Mouse (Mus musculus): Measurements from ENCODE around the gene Bhlha9. TPM values are rescaled to one million over a fixed set of nuclear protein-coding genes. Genes with fewer than 3 reads are reported as not detected.

The Bhlha9 gene
- polyA plus RNA-seq, 1 experiment from 2014 or later: 6.5 TPM

DNA sequence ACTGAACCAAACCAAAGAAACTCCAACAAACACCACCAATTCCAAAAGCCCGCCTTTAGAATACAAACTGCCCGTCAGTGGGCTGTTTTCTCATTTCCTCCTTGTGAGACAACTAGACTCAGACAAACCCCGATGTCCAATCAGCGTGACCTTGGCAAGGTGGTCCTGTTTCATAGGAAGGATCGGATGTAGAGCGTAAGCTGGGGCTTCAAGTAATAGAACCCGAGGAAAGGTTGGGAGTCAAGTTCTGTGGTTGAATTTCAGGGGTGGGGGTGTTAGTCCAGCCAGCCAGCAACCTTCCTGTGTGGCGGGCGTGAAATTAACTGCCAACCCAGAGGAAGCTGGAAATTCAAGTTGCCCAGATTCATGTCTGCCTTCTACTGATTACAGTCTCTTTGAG is 27.2 kb upstream of the Bhlha9 start:
- H3K27ac ChIP-seq: no peak overlapping the region
- peaks cover 14% of the 10 kb centered on the region; the same call in 1 of the 2 replicates for H3K27me3 ChIP-seq
- no peaks in the 10 kb centered on the region for H3K9me3 ChIP-seq
- no peak overlapping the region for H3K4me2 ChIP-seq (replicated peaks)
- no peak for ATAC-seq (ENCODE audit: low FRiP score, low read depth)
- peaks cover 31% of the 10 kb centered on the region for H3K4me1 ChIP-seq
- no peak overlapping the region for H3K4me3 ChIP-seq
- WGBS: 46% methylated on average over 9 of the region's 9 CpGs
- no peak overlapping the region for H3K9ac ChIP-seq
- H3K36me3 ChIP-seq: no peaks in the 10 kb centered on the region

DNA sequence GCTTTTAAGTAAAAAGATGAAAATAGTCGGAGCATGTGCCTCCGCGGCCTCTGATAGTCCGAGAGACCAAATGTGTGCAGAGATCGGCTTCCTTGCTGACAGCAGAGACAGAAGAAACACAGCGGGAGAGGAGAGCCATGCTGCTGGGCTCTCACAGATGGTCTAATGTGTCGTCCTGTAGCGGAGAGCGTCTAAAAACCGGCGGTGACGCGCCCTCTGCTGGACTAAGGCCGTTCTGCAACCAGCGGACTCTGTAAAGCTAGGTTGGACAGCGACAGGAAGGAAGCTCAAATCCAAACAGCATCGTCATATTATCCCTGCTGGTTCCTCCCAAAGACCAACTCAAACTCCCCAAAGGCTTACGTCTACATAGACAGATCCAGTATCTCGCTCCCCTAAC is 26.3 kb upstream of the Bhlha9 start:
- Histone ChIP-seq H3K9ac (no peak overlapping the region), H3K27ac (peak overlapping the region; percentile 6), H3K4me3 (peak overlapping the region; percentile 37), H3K36me3 (no peaks in the 10 kb centered on the region), H3K9me3 (no peaks in the 10 kb centered on the region), H3K4me2 (replicated peaks) (peak overlapping the region; percentile 67), H3K4me1 (peaks cover 31% of the 10 kb centered on the region), H3K27me3 (peaks cover 14% of the 10 kb centered on the region; the same call in 1 of the 2 replicates)
- ATAC-seq (ENCODE audit: low FRiP score, low read depth): peak; percentile 72
- WGBS: under 1% methylated on average over 19 of the region's 19 CpGs

DNA sequence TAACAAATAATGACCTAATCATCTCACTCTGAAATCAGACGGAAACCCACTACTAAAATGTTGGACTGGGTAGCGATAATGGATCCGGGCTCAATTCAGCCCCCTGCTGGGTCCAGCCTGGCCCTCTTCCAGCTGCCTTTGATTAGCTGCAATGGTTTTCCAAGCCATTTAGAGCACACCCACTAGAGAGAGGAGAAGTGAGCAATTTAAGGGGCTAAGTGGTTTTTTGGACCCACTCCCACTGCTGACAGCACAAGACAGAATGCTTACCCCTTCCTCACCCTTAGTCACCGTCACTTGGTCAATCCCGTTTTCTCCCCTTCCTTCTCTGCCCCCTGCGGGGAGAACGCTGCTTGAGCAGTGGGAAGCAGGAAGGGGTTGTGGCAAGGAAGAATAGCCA is 25.2 kb upstream of the Bhlha9 start:
- no peak overlapping the region for H3K9ac ChIP-seq
- WGBS: 2% methylated on average over 7 of the region's 7 CpGs
- H3K27ac ChIP-seq: no peak overlapping the region
- H3K36me3 ChIP-seq: no peaks in the 10 kb centered on the region
- no peaks in the 10 kb centered on the region for H3K9me3 ChIP-seq
- peak overlapping the region; percentile 21; the same call in 1 of the 2 replicates for H3K4me3 ChIP-seq
- H3K4me2 ChIP-seq (replicated peaks): peak overlapping the region; percentile 57
- H3K27me3 ChIP-seq: peaks cover 14% of the 10 kb centered on the region; the same call in 1 of the 2 replicates
- ATAC-seq (ENCODE audit: low FRiP score, low read depth): peak; percentile 24; the same call in 1 of the 2 replicates
- H3K4me1 ChIP-seq: peaks cover 31% of the 10 kb centered on the region

DNA sequence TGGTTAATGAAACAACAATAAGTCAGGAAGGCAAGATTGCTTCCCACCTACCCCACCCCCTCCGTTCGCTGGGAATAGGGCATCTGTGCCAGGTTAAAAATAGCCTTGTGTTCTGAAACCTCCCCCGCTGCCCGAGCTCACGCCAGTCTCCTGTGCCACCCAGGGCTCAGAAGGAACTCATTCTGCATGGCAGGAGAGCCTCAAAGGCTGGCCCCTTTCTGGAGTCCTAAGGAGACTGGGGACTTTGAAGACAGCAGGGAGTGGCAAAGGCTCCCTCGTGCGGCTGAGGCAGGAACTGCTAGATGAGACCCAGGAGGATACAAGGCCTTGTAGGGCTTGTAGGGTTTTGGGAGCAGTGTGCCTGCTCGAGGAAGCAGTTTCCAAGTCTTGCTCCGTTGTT is 24.8 kb upstream of the Bhlha9 start:
- no peak overlapping the region for H3K9ac ChIP-seq
- peaks cover 31% of the 10 kb centered on the region for H3K4me1 ChIP-seq
- H3K4me3 ChIP-seq: peak overlapping the region; percentile 21; the same call in 1 of the 2 replicates
- no peaks in the 10 kb centered on the region for H3K9me3 ChIP-seq
- peak; percentile 10; the same call in 1 of the 2 replicates for ATAC-seq (ENCODE audit: low FRiP score, low read depth)
- H3K27me3 ChIP-seq: peaks cover 14% of the 10 kb centered on the region; the same call in 1 of the 2 replicates
- WGBS: 4% methylated on average over 9 of the region's 9 CpGs
- no peak overlapping the region for H3K27ac ChIP-seq
- H3K36me3 ChIP-seq: no peaks in the 10 kb centered on the region
- H3K4me2 ChIP-seq (replicated peaks): peak overlapping the region; percentile 57

DNA sequence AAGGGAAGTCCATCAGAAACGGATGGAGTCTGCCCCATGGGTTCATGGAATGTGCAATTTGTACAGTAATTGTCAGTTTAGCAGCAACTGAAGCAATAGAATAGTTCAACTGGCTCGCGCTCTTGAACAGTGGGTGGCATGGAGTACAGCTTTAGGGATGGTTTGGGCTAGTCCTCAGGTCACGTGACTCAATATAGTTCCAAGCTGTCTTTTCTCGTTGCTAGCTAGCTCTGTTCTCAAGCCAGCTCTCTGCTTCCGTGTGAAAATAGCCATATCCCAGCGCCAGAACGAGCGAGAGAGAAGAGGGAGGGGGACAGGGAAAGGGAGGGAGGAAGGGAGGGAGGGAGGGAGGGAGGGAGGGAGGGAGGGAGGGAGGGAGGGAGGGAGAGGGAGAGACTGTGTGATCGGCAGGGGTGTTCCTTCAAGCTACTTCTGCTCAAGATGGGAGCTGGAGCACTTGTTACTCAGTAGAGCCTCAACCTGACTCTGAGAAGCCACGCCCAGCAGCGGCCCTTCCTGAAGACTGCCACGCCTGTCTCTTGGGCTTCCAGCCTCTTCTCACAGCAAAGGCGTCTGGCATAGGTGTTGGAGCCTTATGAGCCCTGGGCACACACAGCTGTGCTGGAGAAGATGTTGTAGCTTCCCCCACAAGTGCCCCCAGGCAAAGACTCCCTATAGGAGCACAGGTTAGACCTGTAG is 21.3 kb upstream of the Bhlha9 start:
- 46% methylated on average over 14 of the region's 14 CpGs for WGBS

DNA sequence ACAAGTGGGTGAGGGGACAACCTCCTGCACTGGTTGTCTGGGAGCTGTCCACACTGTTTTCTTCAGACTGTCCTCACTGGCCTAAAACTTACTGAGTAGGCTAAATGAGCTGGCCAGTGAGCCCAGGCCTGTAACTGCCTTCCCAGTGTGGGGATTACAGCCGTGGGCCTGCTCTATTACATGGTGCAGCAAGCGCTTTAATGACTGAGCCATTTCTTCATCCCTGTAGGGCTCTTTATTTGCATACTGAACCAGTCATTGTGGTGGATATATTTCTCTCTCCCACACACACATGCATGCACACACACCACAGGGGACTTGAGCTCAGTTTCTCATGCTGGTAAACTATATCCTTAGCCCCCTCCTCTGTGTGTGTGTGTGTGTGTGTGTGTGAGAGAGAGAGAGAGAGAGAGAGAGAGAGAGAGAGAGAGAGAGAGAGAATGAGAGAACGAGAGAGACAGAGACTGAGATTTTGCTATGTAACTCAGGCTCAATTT is 19.4 kb upstream of the Bhlha9 start:
- Histone ChIP-seq H3K9me3 (no peaks in the 10 kb centered on the region), H3K27me3 (no peaks in the 10 kb centered on the region), H3K36me3 (no peaks in the 10 kb centered on the region), H3K9ac (no peak overlapping the region), H3K4me1 (peaks cover 3% of the 10 kb centered on the region; the same call in 1 of the 2 replicates), H3K4me3 (no peak overlapping the region), H3K4me2 (replicated peaks) (no peak overlapping the region), H3K27ac (no peak overlapping the region)
- ATAC-seq (ENCODE audit: low FRiP score, low read depth): no peak
- WGBS: 36% methylated on average over 3 of the region's 3 CpGs

More for the DNA sequence above, 21.3 kb upstream of the Bhlha9 start:
- Histone ChIP-seq H3K27me3 (no peaks in the 10 kb centered on the region), H3K36me3 (no peaks in the 10 kb centered on the region), H3K9me3 (no peaks in the 10 kb centered on the region), H3K27ac (no peak overlapping the region), H3K9ac (no peak overlapping the region), H3K4me3 (no peak overlapping the region), H3K4me1 (peaks cover 17% of the 10 kb centered on the region), H3K4me2 (replicated peaks) (no peak overlapping the region)
- no peak for ATAC-seq (ENCODE audit: low FRiP score, low read depth)

DNA sequence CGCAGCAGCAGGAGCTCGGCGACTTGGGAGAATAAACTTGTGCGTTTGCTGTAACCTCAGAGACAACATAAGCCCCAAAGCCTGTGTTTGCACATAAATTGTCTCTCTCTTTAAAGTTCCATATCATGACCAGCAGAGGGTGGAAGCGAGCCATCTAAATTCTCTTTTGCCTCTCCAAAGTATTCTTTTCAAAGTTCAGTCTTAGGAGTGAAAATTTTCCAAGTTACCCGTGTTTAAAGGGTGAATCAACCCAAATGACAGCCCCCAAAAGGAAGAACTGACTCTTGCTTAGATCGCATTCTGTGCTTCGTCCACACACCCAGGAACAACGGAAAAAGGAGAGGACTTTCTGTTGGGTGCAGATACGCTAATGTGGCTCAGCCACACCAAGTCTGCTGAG is 17.2 kb upstream of the Bhlha9 start:
- H3K27me3 ChIP-seq: no peaks in the 10 kb centered on the region
- H3K4me2 ChIP-seq (replicated peaks): peak overlapping the region; percentile 52
- no peaks in the 10 kb centered on the region for H3K9me3 ChIP-seq
- 5% methylated on average over 10 of the region's 10 CpGs for WGBS
- H3K9ac ChIP-seq: 0 out of 2 replicates have a peak overlapping the region, but pooled peaks have one; percentile 58
- no peaks in the 10 kb centered on the region for H3K36me3 ChIP-seq
- H3K27ac ChIP-seq: no peak overlapping the region
- H3K4me1 ChIP-seq: peaks cover 20% of the 10 kb centered on the region
- H3K4me3 ChIP-seq: peak overlapping the region; percentile 28
- ATAC-seq (ENCODE audit: low FRiP score, low read depth): no peak

DNA sequence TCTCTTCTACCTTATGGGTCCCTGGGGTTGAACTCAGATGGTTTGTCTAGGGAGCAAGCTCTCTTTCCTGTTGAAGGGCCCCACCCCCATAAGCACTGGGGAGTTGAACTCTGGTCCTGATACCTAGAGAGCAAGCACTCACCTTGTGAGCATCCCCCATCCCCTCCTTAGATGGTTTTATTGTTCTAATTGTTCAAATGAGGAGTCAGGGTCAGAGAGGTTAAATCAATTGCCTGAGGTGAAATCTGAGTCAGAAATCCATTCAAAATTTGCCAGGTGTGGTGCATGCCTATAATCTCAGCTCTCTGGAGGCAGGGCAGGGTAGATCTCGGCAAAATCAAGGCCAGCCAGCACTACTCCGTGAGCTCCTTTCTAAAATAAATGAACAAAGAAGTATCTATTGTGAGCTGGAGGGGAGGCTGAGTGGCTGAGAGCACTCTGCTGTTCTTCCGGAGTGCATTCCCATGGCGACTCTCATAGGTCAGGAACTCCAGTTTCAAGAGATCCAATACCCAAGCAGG is 14.8 kb upstream of the Bhlha9 start:
- no peaks in the 10 kb centered on the region for H3K9me3 ChIP-seq
- no peaks in the 10 kb centered on the region for H3K27me3 ChIP-seq
- H3K4me1 ChIP-seq: peaks cover 20% of the 10 kb centered on the region
- no peak overlapping the region for H3K9ac ChIP-seq
- no peak overlapping the region for H3K27ac ChIP-seq
- H3K4me2 ChIP-seq (replicated peaks): no peak overlapping the region
- H3K4me3 ChIP-seq: no peak overlapping the region
- ATAC-seq (ENCODE audit: low FRiP score, low read depth): no peak
- 38% methylated on average over 4 of the region's 4 CpGs for WGBS
- no peaks in the 10 kb centered on the region for H3K36me3 ChIP-seq

DNA sequence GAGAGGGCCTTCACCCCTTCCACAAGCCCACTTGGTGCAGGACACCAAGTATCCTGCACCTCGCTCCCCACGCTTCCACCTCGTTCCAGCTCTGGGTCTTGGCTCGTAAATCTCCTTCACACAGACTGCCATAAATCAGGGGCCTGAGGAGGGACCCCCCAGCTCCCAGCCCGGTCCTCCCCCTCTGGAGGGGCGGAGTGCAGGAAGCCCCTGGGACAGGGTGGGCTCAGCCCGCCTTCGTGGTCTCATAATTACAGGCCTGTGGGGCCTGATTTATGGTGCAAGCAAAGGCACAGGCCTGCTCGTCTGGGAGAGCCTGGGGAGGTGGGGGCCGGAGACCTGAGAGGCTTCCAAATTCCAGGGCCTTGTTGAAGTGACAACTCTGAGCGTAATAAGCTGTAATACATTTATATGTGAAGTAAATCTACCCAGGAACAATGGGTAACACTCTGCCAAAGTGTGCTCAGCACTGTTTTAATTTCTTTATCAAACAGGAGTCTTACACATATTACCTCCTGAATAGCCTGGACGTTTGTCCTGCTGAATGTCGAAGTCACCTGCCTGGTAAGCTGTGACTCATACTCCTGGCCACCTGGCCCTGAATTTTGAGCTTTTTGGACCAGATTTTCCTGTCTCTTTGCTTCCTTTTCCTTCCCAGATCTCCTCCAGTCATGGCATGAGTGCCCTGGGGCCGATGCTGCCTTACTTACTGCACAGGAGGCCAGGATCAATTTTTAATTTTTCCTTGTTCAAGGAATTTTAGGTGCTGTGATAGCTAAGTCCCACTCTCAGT is 12.9 kb upstream of the Bhlha9 start:
- peaks cover 8% of the 10 kb centered on the region for H3K27me3 ChIP-seq
- H3K4me3 ChIP-seq: no peak overlapping the region
- 19% methylated on average over 14 of the region's 14 CpGs for WGBS
- ATAC-seq (ENCODE audit: low FRiP score, low read depth): peak; percentile 69; the same call in 1 of the 2 replicates
- no peaks in the 10 kb centered on the region for H3K36me3 ChIP-seq
- no peaks in the 10 kb centered on the region for H3K9me3 ChIP-seq
- H3K9ac ChIP-seq: no peak overlapping the region
- H3K4me2 ChIP-seq (replicated peaks): peak overlapping the region; percentile 28; the same call in 1 of the 2 replicates
- peak overlapping the region; percentile 18; the same call in 1 of the 2 replicates for H3K27ac ChIP-seq
- H3K4me1 ChIP-seq: peaks cover 20% of the 10 kb centered on the region

DNA sequence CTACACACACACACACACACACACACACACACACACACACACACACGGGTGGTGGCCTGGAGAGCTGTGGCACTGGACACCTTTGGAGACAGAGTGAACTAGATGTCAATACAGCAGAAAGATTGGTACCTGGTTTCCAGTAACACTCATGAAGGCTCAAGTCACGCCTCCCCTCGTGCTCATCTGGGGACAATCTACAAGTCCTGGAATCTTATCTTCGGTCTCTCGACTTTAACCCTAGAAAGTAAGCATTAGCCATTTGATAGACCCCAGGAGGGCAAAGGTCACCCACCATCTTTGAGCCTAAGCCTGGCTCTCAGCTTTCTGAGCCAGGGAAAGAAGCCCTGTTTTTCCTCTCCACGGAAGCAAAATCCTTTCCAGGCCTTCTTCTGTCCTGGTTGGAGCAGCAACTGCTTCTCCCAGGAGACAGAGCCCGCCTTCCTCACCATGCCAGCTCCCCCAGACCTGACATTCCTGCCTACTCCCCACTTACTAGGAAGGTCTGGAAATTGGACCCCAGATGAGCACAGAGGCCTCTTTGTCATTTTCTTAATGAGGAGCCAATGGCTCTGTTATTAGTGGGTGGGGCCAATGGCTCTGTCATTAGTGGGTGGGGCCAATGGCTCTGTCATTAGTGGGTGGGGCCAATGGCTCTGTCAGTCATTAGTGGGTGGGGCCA is 10.3 kb upstream of the Bhlha9 start:
- H3K27me3 ChIP-seq: peaks cover 34% of the 10 kb centered on the region
- no peak overlapping the region for H3K4me3 ChIP-seq
- H3K9ac ChIP-seq: no peak overlapping the region
- H3K27ac ChIP-seq: no peak overlapping the region
- no peak for ATAC-seq (ENCODE audit: low FRiP score, low read depth)
- H3K36me3 ChIP-seq: no peaks in the 10 kb centered on the region
- peaks cover 29% of the 10 kb centered on the region for H3K4me1 ChIP-seq
- no peak overlapping the region for H3K4me2 ChIP-seq (replicated peaks)
- WGBS: 42% methylated on average over 7 of the region's 7 CpGs
- H3K9me3 ChIP-seq: no peaks in the 10 kb centered on the region

DNA sequence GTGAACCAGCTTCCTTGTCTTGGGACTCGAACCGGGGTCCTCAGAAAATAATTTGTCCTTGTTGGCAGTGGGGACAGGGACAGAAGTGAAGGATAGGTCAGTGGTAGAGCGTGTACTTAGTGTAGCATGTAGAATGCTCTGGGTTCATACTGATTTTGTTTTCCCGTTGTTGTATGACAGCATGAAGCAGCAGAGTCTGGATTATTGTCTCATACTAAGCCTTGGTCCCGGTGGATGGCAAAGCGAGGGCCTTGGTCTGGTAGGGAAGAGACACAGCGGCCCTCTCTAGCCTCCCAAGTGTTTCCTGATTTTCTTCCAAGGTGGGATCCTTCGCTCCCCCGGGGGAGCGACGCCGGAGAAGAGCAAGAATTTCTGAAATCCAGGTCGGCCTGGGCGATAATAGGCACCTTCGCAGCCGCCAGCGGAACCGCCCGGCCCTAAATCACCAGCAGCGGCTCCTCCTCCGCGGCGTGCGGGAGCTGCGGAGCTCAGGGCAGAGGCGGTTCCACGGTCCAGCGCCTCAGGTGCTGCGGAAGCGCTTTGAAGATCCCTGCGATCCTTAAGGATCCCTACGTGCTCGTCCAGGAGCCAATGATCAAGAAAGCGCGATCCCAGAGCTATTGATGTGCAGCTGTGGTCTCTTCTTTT is 6.1 kb upstream of the Bhlha9 start:
- WGBS: 7% methylated on average over 35 of the region's 35 CpGs
- Histone ChIP-seq H3K9me3 (no peaks in the 10 kb centered on the region), H3K4me1 (peaks cover 11% of the 10 kb centered on the region), H3K36me3 (no peaks in the 10 kb centered on the region), H3K27me3 (peaks cover 72% of the 10 kb centered on the region), H3K4me2 (replicated peaks) (peak overlapping the region; percentile 71), H3K4me3 (peak overlapping the region; percentile 44), H3K9ac (peak overlapping the region; percentile 62), H3K27ac (no peak overlapping the region)
- no peak for ATAC-seq (ENCODE audit: low FRiP score, low read depth)
